In genomic region chr12:40979716-40980115, GRCm38 (mm10) we compare ENCODE assay signal across 22 mouse cellular contexts. TPM values are rescaled to one million over a fixed set of nuclear protein-coding genes. Genes with fewer than 3 reads are reported as not detected.
DNase-seq lines count a peak whose midpoint lies in the region; ATAC-seq and TF ChIP-seq lines count a peak whose summit lies in the region.
"Had no signal": no experiment of that assay in that cellular context is flagged by ENCODE, and none has a peak within 500 bp of the region (broad histone marks: within the 10 kb centered on the region; RNA-seq: fewer than 3 reads in every experiment).

No protein-coding gene starts in this region.

- H3K27ac ChIP-seq in hindbrain, postnatal 0 days: no peak overlapping the region
- H3K27ac ChIP-seq in hindbrain, embryonic 13.5 days: no peak overlapping the region
- no peak overlapping the region for H3K27ac ChIP-seq in midbrain, embryonic 11.5 days (ENCODE audit: low read depth, low read length)
- H3K27ac ChIP-seq in midbrain, embryonic 13.5 days: no peak overlapping the region
- H3K27ac ChIP-seq: embryonic facial prominence, embryonic 12.5 days; hindbrain, embryonic 14.5 days; limb, embryonic 13.5 days; liver, embryonic 13.5 days; midbrain, embryonic 15.5 days; neural tube, embryonic 13.5 days had no signal

- no peaks in the 10 kb centered on the region for H3K9me3 ChIP-seq in hindbrain, postnatal 0 days (ENCODE audit: low read length)
- no peaks in the 10 kb centered on the region for H3K9me3 ChIP-seq in hindbrain, embryonic 13.5 days
- no peaks in the 10 kb centered on the region for H3K9me3 ChIP-seq in midbrain, embryonic 11.5 days (ENCODE audit: control insufficient read depth, low read length)
- no peaks in the 10 kb centered on the region for H3K9me3 ChIP-seq in midbrain, embryonic 13.5 days
- H3K9me3 ChIP-seq: embryonic facial prominence, embryonic 12.5 days; limb, embryonic 13.5 days; liver, embryonic 13.5 days; midbrain, embryonic 15.5 days; neural tube, embryonic 13.5 days had no signal

- ATAC-seq in hindbrain, postnatal 0 days: no peak
- ATAC-seq in hindbrain, embryonic 13.5 days (ENCODE audit: low FRiP score): no peak
- no peak for ATAC-seq in midbrain, embryonic 11.5 days (ENCODE audit: low FRiP score)
- no peak for ATAC-seq in midbrain, embryonic 13.5 days
- ATAC-seq: forebrain, postnatal 0 days; midbrain, embryonic 15.5 days had no signal

- H3K4me1 ChIP-seq in hindbrain, postnatal 0 days (ENCODE audit: insufficient read depth, low read length): no peaks in the 10 kb centered on the region
- no peaks in the 10 kb centered on the region; the same call in 1 of the 2 replicates for H3K4me1 ChIP-seq in hindbrain, embryonic 13.5 days (replicated peaks)
- H3K4me1 ChIP-seq in midbrain, embryonic 11.5 days (ENCODE audit: control insufficient read depth, insufficient read depth, low read length): no peaks in the 10 kb centered on the region
- peaks cover 2% of the 10 kb centered on the region; the same call in 1 of the 2 replicates for H3K4me1 ChIP-seq in midbrain, embryonic 13.5 days (replicated peaks)
- H3K4me1 ChIP-seq: embryonic facial prominence, embryonic 12.5 days; limb, embryonic 13.5 days; liver, embryonic 13.5 days; midbrain, embryonic 15.5 days; neural tube, embryonic 13.5 days had no signal

- H3K27me3 ChIP-seq in hindbrain, postnatal 0 days (ENCODE audit: insufficient read depth, low read length): no peaks in the 10 kb centered on the region
- no peaks in the 10 kb centered on the region for H3K27me3 ChIP-seq in hindbrain, embryonic 13.5 days
- no peaks in the 10 kb centered on the region for H3K27me3 ChIP-seq in midbrain, embryonic 11.5 days (ENCODE audit: control insufficient read depth, insufficient read depth, low read length)
- H3K27me3 ChIP-seq in midbrain, embryonic 13.5 days: no peaks in the 10 kb centered on the region
- H3K27me3 ChIP-seq: embryonic facial prominence, embryonic 12.5 days; limb, embryonic 13.5 days; midbrain, embryonic 15.5 days; neural tube, embryonic 13.5 days had no signal

- no peaks in the 10 kb centered on the region for H3K36me3 ChIP-seq in hindbrain, postnatal 0 days (ENCODE audit: insufficient read depth, low read length)
- H3K36me3 ChIP-seq in hindbrain, embryonic 13.5 days: no peaks in the 10 kb centered on the region
- no peaks in the 10 kb centered on the region for H3K36me3 ChIP-seq in midbrain, embryonic 11.5 days (ENCODE audit: control insufficient read depth, insufficient read depth, low read length)
- no peaks in the 10 kb centered on the region for H3K36me3 ChIP-seq in midbrain, embryonic 13.5 days
- H3K36me3 ChIP-seq: embryonic facial prominence, embryonic 12.5 days; limb, embryonic 13.5 days; liver, embryonic 13.5 days; midbrain, embryonic 15.5 days; neural tube, embryonic 13.5 days had no signal

- no peak overlapping the region for H3K4me3 ChIP-seq in hindbrain, postnatal 0 days (ENCODE audit: low read length)
- H3K4me3 ChIP-seq in hindbrain, embryonic 13.5 days: no peak overlapping the region
- no peak overlapping the region for H3K4me3 ChIP-seq in midbrain, embryonic 11.5 days (ENCODE audit: low read depth, low read length)
- H3K4me3 ChIP-seq in midbrain, embryonic 13.5 days (replicated peaks): no peak overlapping the region
- H3K4me3 ChIP-seq: embryonic facial prominence, embryonic 12.5 days; limb, embryonic 13.5 days; liver, embryonic 13.5 days; midbrain, embryonic 15.5 days; myocyte; neural tube, embryonic 13.5 days had no signal

- no peak overlapping the region for H3K4me2 ChIP-seq in hindbrain, postnatal 0 days (ENCODE audit: low read depth, low read length)
- no peak overlapping the region for H3K4me2 ChIP-seq in hindbrain, embryonic 13.5 days
- H3K4me2 ChIP-seq in midbrain, embryonic 11.5 days: no peak overlapping the region
- H3K4me2 ChIP-seq in midbrain, embryonic 13.5 days (replicated peaks): no peak overlapping the region
- H3K4me2 ChIP-seq: embryonic facial prominence, embryonic 12.5 days; hindbrain, embryonic 14.5 days; limb, embryonic 13.5 days; liver, embryonic 13.5 days; midbrain, embryonic 15.5 days; neural tube, embryonic 13.5 days had no signal

- TF ChIP-seq CTCF in hindbrain, postnatal 0 days (IDR thresholded peaks at IDR 0.05; ENCODE audit: low read depth): no peak

- H3K9ac ChIP-seq in hindbrain, postnatal 0 days (replicated peaks; ENCODE audit: low read length): no peak overlapping the region
- H3K9ac ChIP-seq in hindbrain, embryonic 13.5 days: no peak overlapping the region
- H3K9ac ChIP-seq in midbrain, embryonic 11.5 days (ENCODE audit: low read length): no peak overlapping the region
- no peak overlapping the region for H3K9ac ChIP-seq in midbrain, embryonic 13.5 days (replicated peaks)
- H3K9ac ChIP-seq: embryonic facial prominence, embryonic 12.5 days; forebrain, postnatal 0 days; hindbrain, embryonic 14.5 days; limb, embryonic 13.5 days; liver, embryonic 13.5 days; midbrain, embryonic 15.5 days; neural tube, embryonic 13.5 days had no signal

- WGBS in hindbrain, postnatal 0 days: 55% methylated on average over 4 of the region's 4 CpGs
- WGBS in hindbrain, embryonic 13.5 days: 77% methylated on average over 4 of the region's 4 CpGs
- 75% methylated on average over 4 of the region's 4 CpGs for WGBS in midbrain, embryonic 11.5 days
- WGBS in midbrain, embryonic 13.5 days: 77% methylated on average over 4 of the region's 4 CpGs

- peak; percentile 12 for DNase-seq in cerebellum, adult 11-12 months
- DNase-seq in cerebellum, adult 8-10 months: no peak
- DNase-seq in hindbrain, postnatal 0 days (ENCODE audit: low spot score): peak; percentile 13
- DNase-seq in midbrain, embryonic 11.5 days (ENCODE audit: low spot score, missing footprints): peak; percentile 44
- DNase-seq in thymus, postnatal 14 days: no peak
- DNase-seq: adrenal gland, postnatal 14 days; forebrain, postnatal 0 days; gastrocnemius, postnatal 36 days; heart, postnatal 36 days; kidney, postnatal 25 days; liver, embryonic 13.5 days; lung, adult 2 months; retina, postnatal 1 day; thymus, postnatal 36 days had no signal

RNA-seq across cellular contexts. Expression of gene Immp2l, which starts 44.2 kb away (rescaled TPM):
- 0.65 and 1.7 TPM in 2 replicates for total RNA-seq in hindbrain, postnatal 0 days (2014; rRNA removed)
- polyA plus RNA-seq in hindbrain, postnatal 0 days (2015; fragmentation: Nextera tagmentation; extraction: Ambion mirVana): 10.9 TPM in 2 replicates
- polyA plus RNA-seq in hindbrain, embryonic 13.5 days (2015; fragmentation: Nextera tagmentation; extraction: Ambion mirVana): 7.9 and 9.1 TPM in 2 replicates
- polyA plus RNA-seq in midbrain, embryonic 11.5 days (2014; fragmentation: Nextera tagmentation; extraction: Ambion mirVana): 9.1 and 10.2 TPM in 2 replicates
- polyA plus RNA-seq in midbrain, embryonic 13.5 days (2015; fragmentation: Nextera tagmentation; extraction: Ambion mirVana): 5.5 and 7.6 TPM in 2 replicates

Comparison
In these comparisons a context has a peak if more than half of its experiments do, and no peak if none do; other contexts are left out.
1. DNase-seq: peak in cerebellum, adult 11-12 months (single experiment), hindbrain, postnatal 0 days (single experiment) and midbrain, embryonic 11.5 days (single experiment); none in cerebellum, adult 8-10 months (single experiment) and thymus, postnatal 14 days (single experiment).